Mouse (Mus musculus) intestine, embryonic 14.5 days (tissue): ENCODE data around the gene Ccnk. TPM values are rescaled to one million over a fixed set of nuclear protein-coding genes. Genes with fewer than 3 reads are reported as not detected.

ENCODE experiments used
- ATAC-seq: fragments of 200-750 bp; cut with Nextera tagmentation; replicated peaks from 2 replicates; pipeline ENCODE4 v1.8.0; 2017; ENCODE audit warnings: low read depth, moderate number of reproducible peaks, moderate TSS enrichment, moderate library complexity; ENCODE audit not compliant: low FRiP score, low TSS enrichment
- DNase-seq: peaks from one replicate; pipeline ENCODE4 v3.0.0-alpha.2; 2018; ENCODE audit warnings: low spot score
- H3K27ac ChIP-seq: fragments of 300-500 bp; sonication (generic); 2 replicates; pipeline ENCODE4 v1.5.1; 2014; ENCODE audit warnings: low read depth, mild to moderate bottlenecking, control low read depth
- H3K27me3 ChIP-seq: fragments of 300-500 bp; sonication (generic); replicated peaks from 2 replicates; pipeline ENCODE4 v1.6.1; 2014; ENCODE audit warnings: low read length, control low read depth; ENCODE audit not compliant: control insufficient read depth, insufficient read depth
- H3K36me3 ChIP-seq: fragments of 300-500 bp; sonication (generic); 2 replicates; pipeline ENCODE4 v1.6.1; 2014; ENCODE audit warnings: low read length, control low read depth; ENCODE audit not compliant: control insufficient read depth, insufficient read depth
- H3K4me1 ChIP-seq: fragments of 300-500 bp; sonication (generic); replicated peaks from 2 replicates; pipeline ENCODE4 v1.6.1; 2014; ENCODE audit warnings: low read length, control low read depth, mixed read lengths; ENCODE audit not compliant: control insufficient read depth, insufficient read depth
- H3K4me2 ChIP-seq: fragments of 300-500 bp; sonication (generic); 2 replicates; pipeline ENCODE4 v1.6.1; 2014; ENCODE audit warnings: low read length
- H3K4me3 ChIP-seq: fragments of 300-500 bp; sonication (generic); 2 replicates; pipeline ENCODE4 v1.5.1; 2014; ENCODE audit warnings: low read depth, low read length, control low read depth, mixed read lengths
- H3K9ac ChIP-seq: fragments of 300-500 bp; sonication (generic); 2 replicates; pipeline ENCODE4 v1.6.1; 2014; ENCODE audit warnings: mild to moderate bottlenecking, low read length
- H3K9me3 ChIP-seq: fragments of 300-500 bp; sonication (generic); 2 replicates; pipeline ENCODE4 v1.6.1; 2016; ENCODE audit warnings: low read length, control low read depth; ENCODE audit not compliant: control insufficient read depth
- WGBS: fragments of 180-500 bp; shearing (Covaris S2); extraction: QIAGEN DNeasy Blood & Tissue Kit; methylation state at CpG from one replicate; pipeline ENCODE4 v1.1.7; 2014; 5-methylcytosine and 5-hydroxymethylcytosine counted together
- polyA plus RNA-seq: library from polyadenylated mRNA; unstranded; fragments of >200 nt; fragmentation: Nextera tagmentation; extraction: Ambion mirVana; gene quantifications from 2 replicates; pipeline ENCODE4 v1.2.1, GENCODE M21; 2014

Ccnk gene
- polyA plus RNA-seq, 1 experiment from 2014 or later = 5.1 TPM

- DNase-seq (no peak), ATAC-seq (no peak)
- H3K4me1 ChIP-seq = no peaks in the 10 kb centered on the region
- H3K9ac ChIP-seq = no peak overlapping the region
- H3K4me2 ChIP-seq = no peak overlapping the region
- no peaks in the 10 kb centered on the region for H3K27me3 ChIP-seq
- H3K9me3 ChIP-seq = no peaks in the 10 kb centered on the region
- H3K27ac ChIP-seq = no peak overlapping the region
- no peak overlapping the region for H3K4me3 ChIP-seq
- peaks cover 76% of the 10 kb centered on the region for H3K36me3 ChIP-seq
Measured at GRCm38 (mm10) chr12:108159863-108160262, 19.5 kb upstream of the Ccnk start.

- no peak overlapping the region for H3K27ac ChIP-seq
- H3K4me3 ChIP-seq = no peak overlapping the region
- no peaks in the 10 kb centered on the region for H3K9me3 ChIP-seq
- no peaks in the 10 kb centered on the region for H3K27me3 ChIP-seq
- no peak overlapping the region for H3K9ac ChIP-seq
- ATAC-seq (no peak), DNase-seq (no peak)
- no peak overlapping the region for H3K4me2 ChIP-seq
- WGBS = 93% methylated on average over 1 of the region's 1 CpGs
- H3K4me1 ChIP-seq = no peaks in the 10 kb centered on the region
- peaks cover 62% of the 10 kb centered on the region for H3K36me3 ChIP-seq
Measured at GRCm38 (mm10) chr12:108162036-108162435, 17.3 kb upstream of the Ccnk start.

- Histone ChIP-seq H3K27me3 (no peaks in the 10 kb centered on the region), H3K27ac (no peak overlapping the region), H3K4me3 (no peak overlapping the region), H3K36me3 (peaks cover 56% of the 10 kb centered on the region), H3K4me2 (no peak overlapping the region), H3K4me1 (no peaks in the 10 kb centered on the region), H3K9me3 (no peaks in the 10 kb centered on the region), H3K9ac (no peak overlapping the region)
- 96% methylated on average over 3 of the region's 3 CpGs for WGBS
- DNase-seq = no peak
- no peak for ATAC-seq
Measured at GRCm38 (mm10) chr12:108163706-108164105, 15.7 kb upstream of the Ccnk start.

- Histone ChIP-seq H3K36me3 (peaks cover 6% of the 10 kb centered on the region), H3K4me3 (no peak overlapping the region), H3K9ac (no peak overlapping the region), H3K27me3 (no peaks in the 10 kb centered on the region), H3K4me1 (peaks cover 18% of the 10 kb centered on the region), H3K4me2 (no peak overlapping the region), H3K27ac (no peak overlapping the region), H3K9me3 (no peaks in the 10 kb centered on the region)
- ATAC-seq (no peak), DNase-seq (no peak)
- 68% methylated on average over 3 of the region's 3 CpGs for WGBS
Measured at GRCm38 (mm10) chr12:108168909-108169308, 10.5 kb upstream of the Ccnk start.

DNA sequence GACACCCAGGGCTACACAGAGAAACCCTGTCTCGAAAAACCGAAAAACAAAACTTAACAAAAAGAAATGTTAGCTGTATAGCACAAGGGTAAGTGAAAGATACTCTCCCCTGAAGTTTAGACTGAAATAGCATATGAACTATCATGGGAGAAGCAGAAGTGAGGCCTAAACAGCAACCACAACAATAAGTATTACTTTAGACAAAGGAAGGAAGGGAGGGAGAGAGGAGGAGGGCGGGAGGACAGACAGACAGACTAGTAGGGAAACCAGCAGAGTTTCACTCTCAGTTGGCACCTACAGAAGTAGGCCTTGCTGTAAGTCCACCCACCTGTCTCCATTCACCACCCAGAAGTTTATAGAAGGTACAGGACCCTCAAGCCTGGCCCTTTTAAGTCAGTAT lies 8.9 kb upstream of the Ccnk start:
- WGBS = 86% methylated on average over 3 of the region's 3 CpGs
- ATAC-seq = no peak

GRCm38 (mm10) chr12:108171336-108171735 lies 8.0 kb upstream of the Ccnk start:
- Histone ChIP-seq H3K9me3 (no peaks in the 10 kb centered on the region), H3K4me1 (peaks cover 21% of the 10 kb centered on the region), H3K27me3 (no peaks in the 10 kb centered on the region), H3K27ac (no peak overlapping the region), H3K4me2 (no peak overlapping the region), H3K36me3 (no peaks in the 10 kb centered on the region), H3K4me3 (no peak overlapping the region), H3K9ac (no peak overlapping the region)
- ATAC-seq (no peak), DNase-seq (no peak)

More for the DNA sequence above, 8.9 kb upstream of the Ccnk start:
- Histone ChIP-seq H3K4me3 (no peak overlapping the region), H3K9me3 (no peaks in the 10 kb centered on the region), H3K4me1 (peaks cover 19% of the 10 kb centered on the region), H3K9ac (no peak overlapping the region), H3K36me3 (no peaks in the 10 kb centered on the region), H3K4me2 (no peak overlapping the region), H3K27ac (no peak overlapping the region), H3K27me3 (no peaks in the 10 kb centered on the region)
- no peak for DNase-seq

- Histone ChIP-seq H3K27me3 (no peaks in the 10 kb centered on the region), H3K9ac (no peak overlapping the region), H3K27ac (no peak overlapping the region), H3K9me3 (no peaks in the 10 kb centered on the region), H3K4me3 (no peak overlapping the region), H3K4me2 (no peak overlapping the region), H3K36me3 (no peaks in the 10 kb centered on the region), H3K4me1 (peaks cover 31% of the 10 kb centered on the region)
- 66% methylated on average over 4 of the region's 4 CpGs for WGBS
- no peak for ATAC-seq
- DNase-seq = no peak
Measured at GRCm38 (mm10) chr12:108172639-108173038, 6.7 kb upstream of the Ccnk start.

DNA sequence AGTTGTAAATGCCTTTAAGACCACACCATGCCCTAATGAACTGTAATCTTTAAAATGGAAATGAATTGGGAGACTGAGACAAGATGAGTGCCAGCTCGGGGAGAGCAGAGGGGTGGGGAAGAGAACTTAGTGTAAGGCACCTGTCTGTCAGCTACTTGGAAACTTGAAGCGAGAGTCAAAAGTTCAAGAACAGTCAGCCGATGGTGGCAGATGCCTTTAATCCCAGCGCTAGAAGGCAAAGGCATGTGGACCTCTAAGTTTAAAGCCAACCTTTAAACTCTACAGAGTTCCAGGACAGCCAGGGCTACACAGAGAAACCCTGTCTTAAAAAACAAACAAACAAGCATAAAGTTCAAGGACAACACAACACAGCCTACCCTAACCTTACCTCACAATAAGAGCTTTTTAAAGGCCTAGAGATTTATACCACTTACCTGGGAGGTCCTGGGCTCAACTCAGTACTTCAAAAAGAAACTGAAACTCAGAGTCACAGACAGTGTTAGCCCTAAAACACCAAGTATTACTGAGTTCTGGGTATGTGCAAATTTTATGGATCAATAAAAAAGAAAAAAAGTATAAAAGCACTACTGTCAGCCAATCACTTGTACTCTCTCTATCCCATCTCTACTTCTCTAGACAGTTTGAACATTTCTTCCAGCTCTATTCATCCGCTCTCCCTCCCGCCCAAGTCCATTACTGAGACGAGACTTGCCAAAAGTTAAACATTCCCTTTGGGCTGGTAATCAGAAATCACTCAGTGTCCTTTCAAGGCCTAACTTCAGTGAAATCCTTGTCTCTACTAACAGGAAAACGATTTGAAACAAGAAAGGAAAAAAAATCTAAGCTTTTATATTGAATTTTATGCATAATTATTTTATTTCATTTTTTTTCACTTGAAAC lies 4.5 kb upstream of the Ccnk start:
- H3K4me3 ChIP-seq = no peak overlapping the region
- no peak overlapping the region for H3K4me2 ChIP-seq
- no peaks in the 10 kb centered on the region for H3K9me3 ChIP-seq
- 66% methylated on average over 8 of the region's 8 CpGs for WGBS
- H3K4me1 ChIP-seq = peaks cover 29% of the 10 kb centered on the region
- no peak overlapping the region for H3K27ac ChIP-seq
- H3K36me3 ChIP-seq = no peaks in the 10 kb centered on the region
- ATAC-seq (no peak), DNase-seq (no peak)
- no peak overlapping the region for H3K9ac ChIP-seq
- H3K27me3 ChIP-seq = no peaks in the 10 kb centered on the region

GRCm38 (mm10) chr12:108176366-108176765 lies 3.0 kb upstream of the Ccnk start:
- no peak overlapping the region for H3K9ac ChIP-seq
- H3K4me3 ChIP-seq = no peak overlapping the region
- H3K9me3 ChIP-seq = no peaks in the 10 kb centered on the region
- H3K27me3 ChIP-seq = no peaks in the 10 kb centered on the region
- WGBS = 58% methylated on average over 3 of the region's 3 CpGs
- no peak overlapping the region for H3K27ac ChIP-seq
- ATAC-seq = no peak
- DNase-seq = no peak
- no peak overlapping the region for H3K4me2 ChIP-seq
- peaks cover 32% of the 10 kb centered on the region for H3K4me1 ChIP-seq
- H3K36me3 ChIP-seq = 0 out of 2 replicates have a peak, but pooled peaks cover under 1% of the 10 kb centered on the region
